Mouse (Mus musculus) yolk sac, embryonic 10.5 days (tissue): ENCODE measurements at regions not wholly inside any gene's neighbourhood (a gene's known extent, or its start where the extent isn't known, plus 50 kb on each side); places are given as distances from the start of the nearest gene placed in this dataset.

Experiments used
- DNase-seq: peaks from one replicate; pipeline ENCODE4 v3.0.0-alpha.2; 2017; ENCODE audit warnings: low spot score

GRCm38 (mm10) chr14:25301336-25302031 lies 157.5 kb upstream of the Zmiz1 start:
- no peak for DNase-seq

- peak; percentile 78 for DNase-seq
Measured at GRCm38 (mm10) chr14:25304391-25304851, 154.6 kb upstream of the Zmiz1 start.

GRCm38 (mm10) chr14:25306166-25306565 lies 152.8 kb upstream of the Zmiz1 start:
- DNase-seq: no peak

- DNase-seq: no peak
Measured at GRCm38 (mm10) chr14:25306961-25307654, 151.9 kb upstream of the Zmiz1 start.

GRCm38 (mm10) chr14:25308051-25308450 lies 150.9 kb upstream of the Zmiz1 start:
- no peak for DNase-seq

- DNase-seq: no peak
Measured at GRCm38 (mm10) chr14:25310671-25311151, 148.3 kb upstream of the Zmiz1 start.

- no peak for DNase-seq
Measured at GRCm38 (mm10) chr14:25311475-25311874, 147.5 kb upstream of the Zmiz1 start.

- DNase-seq: no peak
Measured at GRCm38 (mm10) chr14:25312135-25312534, 146.8 kb upstream of the Zmiz1 start.

- no peak for DNase-seq
Measured at GRCm38 (mm10) chr14:25312814-25313426, 146.1 kb upstream of the Zmiz1 start.

GRCm38 (mm10) chr14:25313693-25314240 lies 145.2 kb upstream of the Zmiz1 start:
- DNase-seq: no peak

GRCm38 (mm10) chr14:25316491-25316890 lies 142.5 kb upstream of the Zmiz1 start:
- DNase-seq: no peak

- DNase-seq: no peak
Measured at GRCm38 (mm10) chr14:25317680-25318471, 141.1 kb upstream of the Zmiz1 start.

- no peak for DNase-seq
Measured at GRCm38 (mm10) chr14:25318909-25319308, 140.1 kb upstream of the Zmiz1 start.

GRCm38 (mm10) chr14:25320141-25320540 lies 138.8 kb upstream of the Zmiz1 start:
- no peak for DNase-seq

- DNase-seq: no peak
Measured at GRCm38 (mm10) chr14:25323542-25324484, 135.2 kb upstream of the Zmiz1 start.

GRCm38 (mm10) chr14:25325887-25326286 lies 133.1 kb upstream of the Zmiz1 start:
- no peak for DNase-seq

GRCm38 (mm10) chr14:25328230-25328629 lies 130.8 kb upstream of the Zmiz1 start:
- DNase-seq: no peak

GRCm38 (mm10) chr14:25334186-25334585 lies 124.8 kb upstream of the Zmiz1 start:
- no peak for DNase-seq

GRCm38 (mm10) chr14:25336875-25337274 lies 122.1 kb upstream of the Zmiz1 start:
- no peak for DNase-seq

GRCm38 (mm10) chr14:25338404-25339051 lies 120.5 kb upstream of the Zmiz1 start:
- DNase-seq: peak; percentile 29
